Mouse (Mus musculus) granulocyte monocyte progenitor cell, adult 5-6 weeks (primary cell): ENCODE data around the gene Cyp2a4. TPM values are rescaled to one million over a fixed set of nuclear protein-coding genes. Genes with fewer than 3 reads are reported as not detected.
"Not testable (repeated sequence)": the region's sequence is repeated elsewhere in the genome, so short reads cannot be mapped to it uniquely, and the experiment has no call there.

Experiments used
- ATAC-seq: replicated peaks from 2 replicates; pipeline ENCODE4 v1.8.0; 2016; ENCODE audit warnings: mild to moderate bottlenecking, moderate TSS enrichment, inconsistent platforms; ENCODE audit not compliant: poor library complexity, severe bottlenecking
- total RNA-seq, 2 experiments: library from RNA; stranded (forward) in 1 of 2; stranded (reverse) in 1 of 2; fragments of 200-712, 200-1000 nt in 1 of 2; fragments of >200 nt in 1 of 2; fragmentation: Nextera tagmentation in 1 of 2; gene quantifications; 2 replicates each; pipeline ENCODE4 v1.2.3; 2014 to 2017

Cyp2a4 gene
- total RNA-seq (2014; fragmentation: Nextera tagmentation) (not detected in 2 replicates), total RNA-seq (2017) (not detected in 2 replicates)

DNA sequence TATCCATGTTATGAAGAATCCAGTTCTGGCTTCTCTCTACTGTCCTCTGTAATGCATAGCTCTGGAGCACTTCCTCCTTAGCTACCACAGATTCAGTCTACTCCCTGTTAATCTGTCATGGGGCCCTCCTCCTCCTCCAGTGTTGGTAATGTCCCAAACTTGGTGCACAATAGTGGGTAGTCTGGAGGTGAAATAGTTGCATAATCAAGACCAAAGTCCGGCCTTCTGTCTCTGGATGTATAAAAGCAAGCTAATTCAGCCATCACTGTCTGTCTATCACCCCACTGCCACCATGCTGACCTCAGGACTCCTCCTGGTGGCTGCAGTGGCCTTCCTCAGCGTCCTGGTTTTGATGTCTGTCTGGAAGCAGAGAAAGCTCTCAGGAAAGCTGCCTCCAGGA is at the start of gene Cyp2a4:
TSS of gene Cyp2a4 (plus strand) at position 244 of the 400 bp plus-strand sequence.
- not testable (repeated sequence) for ATAC-seq

DNA sequence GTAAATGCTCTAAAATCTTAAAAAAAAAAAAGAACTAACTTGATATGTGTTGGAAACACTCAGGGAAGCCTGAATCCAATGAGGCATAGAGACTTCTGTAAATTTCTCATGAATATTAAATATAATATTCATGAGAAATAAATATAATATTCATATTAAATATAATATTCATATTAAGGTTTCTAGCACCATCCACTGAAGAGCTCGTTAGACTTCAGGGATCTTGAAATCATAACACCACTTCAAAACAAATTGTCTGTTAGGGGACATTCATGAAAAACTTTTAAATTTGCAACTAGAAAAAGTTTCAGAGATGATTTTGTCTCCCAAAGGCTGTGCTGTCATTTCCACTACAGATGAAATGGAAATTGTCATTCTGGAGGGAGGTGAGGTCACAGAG is 46.9 kb upstream of the Cyp2a4 start, which contains the start of gene Vmn1r184:
TSS of gene Vmn1r184 (plus strand) at position 301 of the 400 bp plus-strand sequence.
- not testable (repeated sequence) for ATAC-seq

DNA sequence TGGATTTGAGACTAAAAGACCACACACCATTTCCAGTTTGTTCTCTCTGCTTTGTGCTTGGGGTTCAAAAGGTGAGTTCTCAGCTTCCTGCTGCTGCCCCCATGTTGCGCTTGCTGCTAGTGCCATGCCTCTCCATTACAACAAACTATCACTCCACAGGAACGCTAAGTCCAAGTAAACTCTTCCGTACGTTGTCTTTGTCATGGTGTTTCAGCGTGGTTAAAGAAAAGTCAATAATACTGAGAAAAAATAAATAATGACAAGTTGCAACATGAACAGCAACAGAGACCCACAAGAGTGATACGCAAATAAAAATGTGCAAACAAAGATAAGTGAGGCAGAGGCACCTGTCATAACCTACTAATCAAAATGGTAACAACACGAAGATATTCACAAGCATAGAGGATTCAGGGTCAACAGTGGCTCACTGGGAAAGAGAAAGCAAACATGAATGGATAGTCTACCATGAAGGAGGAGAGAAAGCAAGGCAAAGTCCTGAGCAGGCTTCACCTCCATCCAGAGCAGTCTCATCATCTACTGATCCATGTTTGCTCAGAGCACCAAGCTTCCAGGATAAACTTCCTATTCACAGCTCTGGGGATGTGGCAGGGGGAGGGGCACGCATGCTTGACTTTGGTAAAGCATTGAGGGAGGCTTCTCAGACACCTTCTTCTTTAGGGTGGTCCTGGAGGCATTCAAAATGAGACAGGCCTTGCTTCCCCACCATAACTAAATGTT is 3.4 kb upstream of the Cyp2a4 start:
- ATAC-seq = not testable (repeated sequence)

DNA sequence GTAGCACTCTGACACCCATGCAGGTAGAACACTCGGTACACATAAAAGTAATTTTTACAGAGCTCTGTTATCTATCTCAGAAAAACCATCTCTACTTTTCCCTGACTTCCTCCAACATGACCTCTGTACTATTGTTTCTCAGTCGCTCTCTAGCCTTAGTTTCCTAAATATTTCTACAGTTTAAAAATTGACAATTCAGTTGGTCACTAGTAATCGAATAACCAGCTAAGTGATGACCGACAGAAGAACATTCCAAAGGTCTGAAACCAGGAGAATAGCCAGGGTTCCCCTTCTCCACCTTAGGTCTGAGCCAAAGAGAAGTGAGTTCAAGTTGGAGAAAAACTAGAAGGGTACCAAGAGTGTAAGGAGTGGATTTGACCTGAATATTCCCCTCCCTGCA is 4.8 kb downstream of the Cyp2a4 start:
- ATAC-seq = not testable (repeated sequence)

DNA sequence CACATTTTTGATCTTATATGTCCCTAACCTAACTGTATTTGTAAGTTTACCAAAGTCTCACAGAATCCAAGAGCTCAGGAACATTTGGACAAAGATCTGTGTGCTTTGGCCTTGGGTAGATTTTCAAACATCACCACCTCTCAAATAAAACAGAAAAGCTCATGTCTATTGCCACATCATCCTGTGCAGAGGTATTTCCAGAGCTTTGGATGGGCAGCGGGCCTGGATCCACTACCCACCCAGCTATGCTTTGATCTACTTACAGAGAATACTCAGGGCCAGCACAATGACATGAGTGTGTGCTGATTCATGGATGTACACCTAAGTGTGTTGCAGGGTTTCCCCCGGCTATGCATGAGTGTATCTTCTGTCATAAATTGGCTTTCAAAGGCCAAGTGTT is 8.2 kb downstream of the Cyp2a4 start:
- not testable (repeated sequence) for ATAC-seq

DNA sequence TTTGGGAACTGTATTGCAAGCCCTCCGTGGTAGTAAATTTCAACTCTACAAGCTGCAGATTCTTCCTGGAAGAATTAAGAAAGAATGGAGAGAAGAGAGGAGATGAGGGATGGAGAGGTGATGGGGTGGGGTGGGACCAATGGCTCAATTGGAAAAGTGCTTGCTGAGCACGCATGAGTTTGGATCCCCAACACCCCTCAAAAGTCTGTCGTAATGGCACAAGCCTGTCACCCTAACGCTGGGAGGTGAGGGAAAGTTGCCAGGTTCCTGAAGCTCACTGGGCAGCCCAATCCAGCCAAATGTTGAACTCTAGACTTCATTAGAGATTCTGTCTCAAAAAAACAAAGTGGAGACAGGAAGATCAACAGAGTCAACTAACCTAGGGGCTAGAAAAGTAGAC is 8.8 kb downstream of the Cyp2a4 start:
- not testable (repeated sequence) for ATAC-seq

DNA sequence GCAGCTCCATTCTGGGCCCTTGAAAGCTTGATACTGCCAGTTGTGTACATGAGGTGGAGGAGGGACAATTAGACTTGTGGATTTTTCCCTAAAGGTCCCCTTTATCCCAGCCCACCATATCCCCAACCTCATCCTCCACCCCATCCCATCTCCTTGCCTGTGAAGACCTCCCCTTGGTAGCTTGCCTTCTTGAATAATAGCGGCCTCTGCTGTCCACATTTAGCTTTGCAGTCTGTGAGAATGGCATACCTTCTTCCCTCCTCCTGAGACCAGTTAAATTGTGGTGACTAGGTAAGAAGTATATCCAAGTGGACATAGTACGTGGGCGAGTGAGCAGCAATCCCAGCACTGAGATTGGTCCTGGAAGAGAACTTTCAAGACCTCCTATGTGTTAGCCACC is 13.4 kb downstream of the Cyp2a4 start:
- not testable (repeated sequence) for ATAC-seq

DNA sequence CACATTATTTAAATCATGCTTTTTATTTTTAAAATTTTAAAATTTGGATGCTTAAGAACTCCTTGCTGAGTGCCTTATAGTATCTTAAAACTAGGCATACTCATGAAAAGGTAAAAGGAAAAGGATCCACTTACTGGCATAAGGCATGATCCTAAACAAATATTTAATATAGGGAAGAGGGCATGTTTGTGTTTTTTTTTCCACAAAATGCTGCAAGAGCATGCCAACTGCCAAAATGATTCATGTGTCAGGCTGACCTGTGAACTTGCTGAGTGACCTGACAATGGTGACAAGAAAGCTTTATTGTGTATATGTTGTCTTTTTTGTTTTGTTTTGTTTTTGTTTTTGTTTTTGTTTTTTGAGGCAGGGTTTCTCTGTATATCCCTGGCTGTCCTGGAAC is 43.2 kb downstream of the Cyp2a4 start:
- not testable (repeated sequence) for ATAC-seq

DNA sequence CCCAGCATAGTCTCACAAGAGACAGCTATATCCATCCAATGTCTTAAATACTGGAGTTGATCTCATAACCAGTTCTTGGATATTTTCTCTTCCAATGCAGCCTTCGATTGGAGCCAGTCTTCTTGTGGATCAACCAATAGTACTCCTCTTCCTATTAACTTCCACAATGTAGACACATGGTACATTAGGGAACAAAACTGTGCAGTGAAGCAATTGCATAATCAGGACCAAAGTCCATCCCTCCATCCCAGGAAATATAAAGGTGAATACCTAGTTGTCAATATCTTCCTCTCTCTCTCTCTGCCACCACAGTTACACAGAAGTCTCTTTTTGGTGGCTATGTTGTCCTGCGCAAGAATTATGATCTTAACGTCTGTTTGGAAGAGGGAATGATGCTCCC is 45.3 kb downstream of the Cyp2a4 start:
- ATAC-seq = not testable (repeated sequence)

DNA sequence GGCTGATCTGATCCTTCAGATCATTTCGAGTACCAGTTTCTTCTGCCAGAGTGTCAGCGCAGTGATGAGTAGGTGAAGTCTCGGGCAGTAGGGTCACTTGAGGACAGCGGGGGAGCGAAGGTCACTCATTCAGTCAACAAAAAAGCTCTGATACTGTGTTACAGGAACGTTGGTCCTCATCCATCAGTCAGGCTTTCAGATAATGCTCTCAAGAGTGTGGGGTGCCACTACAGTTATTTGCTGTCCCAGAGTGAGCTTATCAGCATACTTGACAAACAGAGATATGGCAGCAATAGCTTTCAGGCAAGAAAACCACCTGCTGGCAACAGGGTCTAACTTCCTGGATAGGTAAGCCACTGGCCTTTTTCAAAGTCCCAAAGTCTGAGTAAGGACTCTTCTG is 49.8 kb downstream of the Cyp2a4 start:
- not testable (repeated sequence) for ATAC-seq

Other genes starting within 250 kb of the Cyp2a4 start
- gene Cyp2b13, start 245.7 kb upstream of the Cyp2a4 start, total RNA-seq (2014; fragmentation: Nextera tagmentation) = not detected in 2 replicates
- gene Cyp2b13, start 245.7 kb upstream of the Cyp2a4 start, total RNA-seq (2017) = not detected in 2 replicates
- gene Cyp2b9, start 133.8 kb upstream of the Cyp2a4 start, total RNA-seq (2014; fragmentation: Nextera tagmentation) = not detected in 2 replicates
- gene Cyp2b9, start 133.8 kb upstream of the Cyp2a4 start, total RNA-seq (2017) = not detected in 2 replicates
- not detected in 2 replicates for gene Vmn1r184, start 46.8 kb upstream of the Cyp2a4 start, total RNA-seq (2014; fragmentation: Nextera tagmentation)
- not detected in 2 replicates for gene Vmn1r184, start 46.8 kb upstream of the Cyp2a4 start, total RNA-seq (2017)
- gene Nlrp9c, start 96.5 kb downstream of the Cyp2a4 start, total RNA-seq (2014; fragmentation: Nextera tagmentation) = not detected in 2 replicates
- not detected in 2 replicates for gene Nlrp9c, start 96.5 kb downstream of the Cyp2a4 start, total RNA-seq (2017)
- gene Nlrp4a, start 127.9 kb downstream of the Cyp2a4 start, total RNA-seq (2014; fragmentation: Nextera tagmentation) = not detected in 2 replicates
- not detected in 2 replicates for gene Nlrp4a, start 127.9 kb downstream of the Cyp2a4 start, total RNA-seq (2017)
- gene Nlrp9a, start 227.9 kb downstream of the Cyp2a4 start, total RNA-seq (2014; fragmentation: Nextera tagmentation) = not detected in 2 replicates
- not detected in 2 replicates for gene Nlrp9a, start 227.9 kb downstream of the Cyp2a4 start, total RNA-seq (2017)